Mouse (Mus musculus) olfactory bulb, adult 2 months (tissue): ENCODE results near the gene Methig1. TPM values are rescaled to one million over a fixed set of nuclear protein-coding genes. Genes with fewer than 3 reads are reported as not detected.

Experiments
- H3K27ac ChIP-seq: fragments of 200-500 bp; 2 replicates; pipeline ENCODE4 v1.5.1; 2012; ENCODE audit warnings: low read depth, low read length; ENCODE audit not compliant: insufficient read depth
- H3K4me1 ChIP-seq: fragments of 200-500 bp; 2 replicates; pipeline ENCODE4 v1.6.1; 2012; ENCODE audit warnings: low read length; ENCODE audit not compliant: control insufficient read depth, insufficient read depth
- H3K4me3 ChIP-seq: fragments of 200-500 bp; 2 replicates; pipeline ENCODE4 v1.5.1; 2012; ENCODE audit warnings: mild to moderate bottlenecking, low read depth, low read length, moderate library complexity; ENCODE audit not compliant: insufficient read depth
- CTCF ChIP-seq: fragments of 200-500 bp; IDR thresholded peaks from 2 replicates; pipeline ENCODE4 v1.5.1; 2012; ENCODE audit warnings: low read depth, mild to moderate bottlenecking, low read length, moderate library complexity; ENCODE audit not compliant: insufficient read depth
- POLR2A ChIP-seq: fragments of 200-500 bp; IDR thresholded peaks from 2 replicates; pipeline ENCODE4 v1.6.1; 2012; ENCODE audit warnings: mild to moderate bottlenecking, low read depth, low read length, moderate library complexity; ENCODE audit not compliant: insufficient read depth
- WGBS: fragments of 180-500 bp; shearing (Covaris S2); methylation state at CpG from one replicate; pipeline ENCODE4 v1.1.7; 2018; 5-methylcytosine and 5-hydroxymethylcytosine counted together
- polyA plus RNA-seq: library from polyadenylated mRNA; stranded (reverse); fragments of >200 nt; gene quantifications from 2 replicates; pipeline ENCODE4 v1.2.4, GENCODE M21; 2012; ENCODE audit warnings: low replicate concordance; ENCODE audit not compliant: missing spikeins, insufficient read depth, insufficient read length

The Methig1 gene
- polyA plus RNA-seq, 1 experiment, result not detected

GRCm38 (mm10) chr15:100403318-100404000 lies 50.5 kb downstream of the Methig1 start:
- 93% methylated on average over 16 of the region's 16 CpGs for WGBS
- TF ChIP-seq POLR2A (no peak), CTCF (no peak)
- Histone ChIP-seq H3K4me1 (no peaks in the 10 kb centered on the region), H3K27ac (no peak overlapping the region), H3K4me3 (no peak overlapping the region)

- Histone ChIP-seq H3K4me1 (no peaks in the 10 kb centered on the region), H3K4me3 (no peak overlapping the region), H3K27ac (no peak overlapping the region)
- no peak for TF ChIP-seq POLR2A
- no peak for TF ChIP-seq CTCF
- WGBS, result 81% methylated on average over 5 of the region's 5 CpGs
Measured at GRCm38 (mm10) chr15:100406088-100406487, 53.1 kb downstream of the Methig1 start.

- no peak for TF ChIP-seq POLR2A
- TF ChIP-seq CTCF, result no peak
- H3K4me3 ChIP-seq, result no peak overlapping the region
- H3K4me1 ChIP-seq, result peaks cover 8% of the 10 kb centered on the region
- no peak overlapping the region for H3K27ac ChIP-seq
- WGBS, result 63% methylated on average over 14 of the region's 14 CpGs
Measured at GRCm38 (mm10) chr15:100410918-100411672, 58.1 kb downstream of the Methig1 start.

- Histone ChIP-seq H3K4me1 (peaks cover 8% of the 10 kb centered on the region), H3K27ac (no peak overlapping the region), H3K4me3 (no peak overlapping the region)
- TF ChIP-seq CTCF (no peak), POLR2A (no peak)
- WGBS, result 82% methylated on average over 5 of the region's 5 CpGs
Measured at GRCm38 (mm10) chr15:100411731-100412130, 58.8 kb downstream of the Methig1 start.

GRCm38 (mm10) chr15:100413306-100413705 lies 60.4 kb downstream of the Methig1 start:
- no peak overlapping the region for H3K4me3 ChIP-seq
- WGBS, result 76% methylated on average over 4 of the region's 5 CpGs

GRCm38 (mm10) chr15:100414011-100414410 lies 61.1 kb downstream of the Methig1 start:
- no peak overlapping the region for H3K27ac ChIP-seq
- TF ChIP-seq POLR2A, result no peak
- no peak for TF ChIP-seq CTCF
- 62% methylated on average over 4 of the region's 4 CpGs for WGBS
- peaks cover 8% of the 10 kb centered on the region for H3K4me1 ChIP-seq
- no peak overlapping the region for H3K4me3 ChIP-seq

More at GRCm38 (mm10) chr15:100413306-100413705, 60.4 kb downstream of the Methig1 start:
- TF ChIP-seq POLR2A, result no peak
- TF ChIP-seq CTCF, result no peak
- Histone ChIP-seq H3K27ac (no peak overlapping the region), H3K4me1 (peaks cover 8% of the 10 kb centered on the region)

- 91% methylated on average over 13 of the region's 13 CpGs for WGBS
- Histone ChIP-seq H3K4me3 (no peak overlapping the region), H3K27ac (no peak overlapping the region), H3K4me1 (peaks cover 16% of the 10 kb centered on the region)
- TF ChIP-seq CTCF, result no peak
- TF ChIP-seq POLR2A, result no peak
Measured at GRCm38 (mm10) chr15:100414942-100415341, 62.0 kb downstream of the Methig1 start.

- Histone ChIP-seq H3K4me1 (peaks cover 18% of the 10 kb centered on the region), H3K27ac (no peak overlapping the region), H3K4me3 (no peak overlapping the region)
- no peak for TF ChIP-seq CTCF
- no peak for TF ChIP-seq POLR2A
- 86% methylated on average over 8 of the region's 8 CpGs for whole genome bisulfite sequencing
Measured at GRCm38 (mm10) chr15:100415684-100416083, 62.7 kb downstream of the Methig1 start.

- H3K4me1 ChIP-seq, result peaks cover 23% of the 10 kb centered on the region
- no peak for TF ChIP-seq POLR2A
- no peak for TF ChIP-seq CTCF
- no peak overlapping the region for H3K4me3 ChIP-seq
- no peak overlapping the region for H3K27ac ChIP-seq
- 85% methylated on average over 9 of the region's 9 CpGs for WGBS
Measured at GRCm38 (mm10) chr15:100417854-100418450, 65.0 kb downstream of the Methig1 start.
